Mouse (Mus musculus) intestine, embryonic 15.5 days (tissue): Measurements from ENCODE around the gene Nos1. TPM values are rescaled to one million over a fixed set of nuclear protein-coding genes. Genes with fewer than 3 reads are reported as not detected.
A peak's percentile ranks its signal among the peaks of the same experiment; 100 is the strongest.

Source experiments
- ATAC-seq: fragments of 200-750 bp; cut with Nextera tagmentation; 2 replicates; pipeline ENCODE4 v1.8.0; 2017; ENCODE audit warnings: moderate TSS enrichment, moderate library complexity
- H3K27ac ChIP-seq: fragments of 300-500 bp; sonication (generic); 2 replicates; pipeline ENCODE4 v1.5.1; 2015; ENCODE audit warnings: mild to moderate bottlenecking, inconsistent platforms
- H3K27me3 ChIP-seq: fragments of 300-500 bp; sonication (generic); replicated peaks from 2 replicates; pipeline ENCODE4 v1.6.1; 2015; ENCODE audit warnings: inconsistent platforms
- H3K36me3 ChIP-seq: fragments of 300-500 bp; sonication (generic); 2 replicates; pipeline ENCODE4 v1.6.1; 2015; ENCODE audit warnings: inconsistent platforms
- H3K4me1 ChIP-seq: fragments of 300-500 bp; sonication (generic); replicated peaks from 2 replicates; pipeline ENCODE4 v1.6.1; 2015; ENCODE audit warnings: inconsistent platforms
- H3K4me2 ChIP-seq: fragments of 300-500 bp; sonication (generic); replicated peaks from 2 replicates; pipeline ENCODE4 v1.6.1; 2015; ENCODE audit warnings: mild to moderate bottlenecking, inconsistent platforms
- H3K4me3 ChIP-seq: fragments of 300-500 bp; sonication (generic); replicated peaks from 2 replicates; pipeline ENCODE4 v1.5.1; 2015; ENCODE audit warnings: inconsistent platforms
- H3K9ac ChIP-seq: fragments of 300-500 bp; sonication (generic); 2 replicates; pipeline ENCODE4 v1.6.1; 2015; ENCODE audit warnings: inconsistent platforms
- H3K9me3 ChIP-seq: fragments of 300-500 bp; sonication (generic); 2 replicates; pipeline ENCODE4 v1.6.1; 2016; ENCODE audit warnings: inconsistent platforms
- WGBS: fragments of 180-500 bp; shearing (Covaris S2); methylation state at CpG from one replicate; pipeline ENCODE4 v1.1.7; 2015; 5-methylcytosine and 5-hydroxymethylcytosine counted together
- polyA plus RNA-seq: library from polyadenylated mRNA; unstranded; fragments of >200 nt; fragmentation: Nextera tagmentation; extraction: Ambion mirVana; gene quantifications from 2 replicates; pipeline ENCODE4 v1.2.1, GENCODE M21; 2015

The Nos1 gene
- polyA plus RNA-seq, 1 experiment from 2014 or later = 0.87 TPM

DNA sequence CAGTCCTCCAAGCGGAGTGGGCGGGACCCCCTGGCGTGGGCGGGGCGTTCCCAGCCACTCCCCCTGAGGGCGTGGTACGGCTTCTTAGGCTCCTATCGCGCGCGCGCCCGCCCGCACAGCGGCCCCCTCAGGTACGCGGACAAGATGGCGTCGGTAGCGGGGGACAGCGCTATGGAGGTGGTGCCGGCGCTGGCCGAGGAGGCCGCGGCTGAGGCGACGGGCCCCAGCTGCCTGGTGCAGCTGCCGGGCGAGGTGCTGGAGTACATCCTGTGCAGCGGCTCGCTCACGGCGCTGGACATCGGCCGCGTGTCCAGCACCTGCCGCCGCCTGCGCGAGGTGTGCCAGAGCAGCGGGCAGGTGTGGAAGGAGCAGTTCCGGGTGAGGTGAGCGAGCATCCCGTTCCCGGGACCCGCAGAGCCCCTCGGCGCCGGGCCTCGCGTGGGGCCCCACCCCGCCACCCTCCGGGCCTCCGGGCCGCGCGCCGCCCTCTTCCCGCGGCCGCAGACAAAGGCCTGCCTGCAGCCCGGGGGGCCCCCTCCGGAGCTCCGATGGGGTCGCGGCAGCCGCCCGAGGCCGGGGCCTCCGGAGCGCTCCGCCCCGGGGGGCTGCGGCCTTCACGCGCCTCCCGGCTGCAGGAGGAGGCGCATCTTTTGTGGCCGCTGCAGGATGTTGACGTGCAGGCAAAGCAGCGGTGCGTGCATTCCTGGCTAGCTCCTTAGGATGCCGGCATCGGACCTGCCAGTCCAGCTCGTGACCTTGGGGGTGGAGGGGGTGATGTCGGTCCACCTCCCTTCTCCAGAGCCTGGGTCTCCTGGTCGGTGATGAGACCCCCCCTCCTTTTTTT is 196.0 kb downstream of the Nos1 start, which contains the start of gene Fbxo21:
Gene Fbxo21, plus strand, starts transcription at position 74 of the 844 bp plus-strand sequence.
- Histone ChIP-seq H3K27me3 (no peaks in the 10 kb centered on the region), H3K27ac (peak within 1 kb of the TSS; percentile 77), H3K4me1 (peaks cover 30% of the 10 kb centered on the region), H3K9me3 (no peaks in the 10 kb centered on the region), H3K4me2 (peak within 1 kb of the TSS; percentile 83), H3K36me3 (peaks cover 6% of the 10 kb centered on the region; the same call in 1 of the 2 replicates), H3K9ac (peak within 1 kb of the TSS; percentile 94), H3K4me3 (peak within 1 kb of the TSS; percentile 100)
- ATAC-seq = peak; percentile 94
- under 1% methylated on average over 86 of the region's 88 CpGs for WGBS

DNA sequence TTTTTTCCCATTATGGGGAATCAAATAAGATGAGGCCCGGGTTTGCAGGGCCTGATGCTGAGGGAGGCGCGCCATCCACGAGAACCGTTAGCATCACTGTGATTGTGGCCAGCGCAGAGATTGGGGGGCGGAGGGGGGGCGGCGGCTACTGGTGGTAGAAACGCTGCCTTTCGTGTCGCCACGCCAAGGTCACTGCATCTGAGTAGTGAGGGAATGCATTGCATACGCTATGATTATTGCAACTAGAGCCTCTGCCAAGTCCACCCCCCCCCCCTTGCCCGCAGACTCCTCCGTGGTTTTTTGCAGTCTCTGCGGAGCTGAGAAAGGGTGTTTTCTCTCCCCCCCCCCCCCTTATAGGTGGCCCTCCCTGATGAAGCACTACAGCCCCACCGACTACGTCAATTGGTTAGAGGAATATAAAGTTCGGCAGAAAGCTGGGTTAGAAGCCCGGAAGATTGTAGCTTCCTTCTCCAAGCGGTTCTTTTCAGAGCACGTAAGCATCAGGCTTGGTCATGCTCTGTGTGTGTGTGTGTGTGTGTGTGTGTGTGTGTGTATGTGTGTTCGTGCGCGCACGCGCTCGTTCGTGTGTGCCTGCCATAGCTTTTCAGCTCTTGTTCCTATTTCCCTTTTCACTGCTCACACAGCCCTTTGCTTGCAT is 196.8 kb downstream of the Nos1 start:
- ATAC-seq = no peak
- peak overlapping the region; percentile 100 for H3K4me3 ChIP-seq
- no peaks in the 10 kb centered on the region for H3K9me3 ChIP-seq
- H3K27ac ChIP-seq = peak overlapping the region; percentile 48; the same call in 1 of the 2 replicates
- WGBS = 14% methylated on average over 29 of the region's 30 CpGs
- H3K36me3 ChIP-seq = peaks cover 6% of the 10 kb centered on the region; the same call in 1 of the 2 replicates
- H3K4me2 ChIP-seq = peak overlapping the region; percentile 83
- H3K27me3 ChIP-seq = no peaks in the 10 kb centered on the region
- H3K4me1 ChIP-seq = peaks cover 30% of the 10 kb centered on the region
- H3K9ac ChIP-seq = peak overlapping the region; percentile 94

DNA sequence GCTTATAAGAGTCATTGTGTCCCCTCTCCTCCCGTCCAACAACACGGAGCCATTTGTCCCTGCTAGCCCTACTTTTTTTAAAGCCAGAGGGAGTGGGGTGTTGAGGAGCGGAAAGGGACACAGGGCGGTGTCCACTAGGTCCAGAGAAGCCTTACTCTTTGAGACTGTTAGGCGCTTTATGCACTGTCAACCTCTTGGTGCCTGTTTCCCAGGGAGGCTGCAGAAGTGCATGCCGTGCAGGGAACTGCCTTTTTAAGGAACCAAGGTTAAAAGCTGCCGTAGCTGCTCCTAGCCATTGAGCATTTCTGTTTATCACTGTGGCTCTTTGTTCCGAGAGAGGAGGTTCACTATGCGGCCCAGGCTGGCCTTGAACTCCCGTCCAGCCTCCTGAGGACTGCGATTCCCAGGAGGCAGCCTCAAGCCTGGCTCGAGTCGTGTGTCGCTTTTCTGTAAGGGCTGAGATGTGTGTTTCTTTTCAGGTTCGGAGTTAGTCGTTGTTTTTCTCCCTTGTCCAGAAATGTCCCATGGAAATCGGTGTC is 197.4 kb downstream of the Nos1 start:
- Histone ChIP-seq H3K9ac (peak overlapping the region; percentile 94; the same call in 1 of the 2 replicates), H3K27ac (no peak overlapping the region), H3K27me3 (no peaks in the 10 kb centered on the region), H3K4me1 (peaks cover 30% of the 10 kb centered on the region), H3K36me3 (peaks cover 6% of the 10 kb centered on the region; the same call in 1 of the 2 replicates), H3K4me2 (peak overlapping the region; percentile 83), H3K9me3 (no peaks in the 10 kb centered on the region), H3K4me3 (peak overlapping the region; percentile 100)
- 48% methylated on average over 17 of the region's 17 CpGs for WGBS
- no peak for ATAC-seq

DNA sequence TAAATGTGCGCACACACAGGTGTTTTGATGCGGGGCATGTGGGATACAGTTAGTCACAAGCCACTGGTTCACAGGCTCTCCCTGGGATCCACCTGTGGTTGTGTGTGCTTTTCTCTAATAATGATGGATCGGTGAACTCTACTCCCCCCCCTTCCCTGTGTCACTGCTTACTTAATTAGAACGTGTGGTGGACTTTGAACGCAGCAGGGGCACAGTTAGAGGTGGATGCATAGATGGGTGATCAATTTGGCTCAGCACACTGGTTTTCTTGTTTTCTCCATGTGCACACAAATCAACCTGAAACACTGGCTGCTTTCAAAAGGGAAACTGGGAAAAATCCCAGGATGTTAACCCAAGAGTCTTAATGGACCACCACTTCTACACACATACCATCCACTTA is 198.2 kb downstream of the Nos1 start:
- 0 out of 2 replicates have a peak overlapping the region, but pooled peaks have one; percentile 83 for H3K4me2 ChIP-seq
- H3K9me3 ChIP-seq = no peaks in the 10 kb centered on the region
- no peak overlapping the region for H3K27ac ChIP-seq
- H3K36me3 ChIP-seq = peaks cover 6% of the 10 kb centered on the region
- H3K27me3 ChIP-seq = no peaks in the 10 kb centered on the region
- H3K4me1 ChIP-seq = peaks cover 30% of the 10 kb centered on the region
- 68% methylated on average over 5 of the region's 5 CpGs for WGBS
- H3K9ac ChIP-seq = no peak overlapping the region
- no peak for ATAC-seq
- no peak overlapping the region for H3K4me3 ChIP-seq

DNA sequence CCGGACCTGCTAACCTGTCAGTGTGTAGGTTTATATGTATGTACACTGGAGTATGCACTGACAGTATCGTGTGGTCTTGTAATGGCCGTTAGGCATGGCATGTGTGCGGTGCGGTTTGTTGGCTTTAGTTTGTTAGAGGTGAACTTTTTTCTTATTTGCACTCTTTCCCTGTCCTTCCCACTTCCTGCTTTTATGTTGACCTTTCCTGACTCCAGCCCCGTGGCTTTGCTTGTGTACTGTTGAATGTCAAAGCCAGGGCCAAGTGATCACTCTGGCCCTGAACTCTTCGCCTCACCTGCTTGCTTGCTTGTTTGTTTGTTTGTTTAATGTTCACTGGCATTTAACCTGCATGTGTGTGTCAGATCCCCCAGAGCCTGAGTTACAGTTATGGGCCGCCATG is 200.1 kb downstream of the Nos1 start:
- peaks cover 30% of the 10 kb centered on the region for H3K4me1 ChIP-seq
- no peak overlapping the region for H3K4me3 ChIP-seq
- no peak overlapping the region for H3K27ac ChIP-seq
- WGBS = 72% methylated on average over 8 of the region's 8 CpGs
- no peaks in the 10 kb centered on the region for H3K9me3 ChIP-seq
- no peak overlapping the region for H3K4me2 ChIP-seq
- no peaks in the 10 kb centered on the region for H3K27me3 ChIP-seq
- no peak overlapping the region for H3K9ac ChIP-seq
- ATAC-seq = no peak
- peaks cover 8% of the 10 kb centered on the region for H3K36me3 ChIP-seq

DNA sequence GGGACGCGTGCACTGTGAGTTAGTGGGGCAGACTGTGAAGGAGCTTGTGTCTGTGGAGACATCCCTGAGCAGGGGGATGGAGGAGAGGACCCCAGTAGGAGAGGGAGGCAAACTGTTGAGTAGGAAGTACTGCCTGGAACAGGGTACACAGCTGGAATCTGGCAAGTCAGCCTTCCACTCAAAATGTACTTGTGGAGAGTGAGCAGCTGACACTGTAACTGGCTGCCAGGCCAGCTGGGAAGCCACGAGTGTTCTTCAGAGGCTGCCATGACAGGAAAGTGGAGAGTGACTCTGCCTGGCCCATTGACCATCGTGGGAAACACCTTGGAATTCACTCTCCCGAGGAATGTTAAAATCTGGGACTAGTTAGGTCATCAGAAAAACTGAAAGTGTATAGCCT is 201.1 kb downstream of the Nos1 start:
- no peaks in the 10 kb centered on the region for H3K27me3 ChIP-seq
- 77% methylated on average over 5 of the region's 5 CpGs for WGBS
- no peak overlapping the region for H3K4me2 ChIP-seq
- peaks cover 27% of the 10 kb centered on the region for H3K4me1 ChIP-seq
- peaks cover 18% of the 10 kb centered on the region for H3K36me3 ChIP-seq
- no peaks in the 10 kb centered on the region for H3K9me3 ChIP-seq
- H3K4me3 ChIP-seq = no peak overlapping the region
- no peak overlapping the region for H3K9ac ChIP-seq
- no peak overlapping the region for H3K27ac ChIP-seq
- no peak for ATAC-seq

DNA sequence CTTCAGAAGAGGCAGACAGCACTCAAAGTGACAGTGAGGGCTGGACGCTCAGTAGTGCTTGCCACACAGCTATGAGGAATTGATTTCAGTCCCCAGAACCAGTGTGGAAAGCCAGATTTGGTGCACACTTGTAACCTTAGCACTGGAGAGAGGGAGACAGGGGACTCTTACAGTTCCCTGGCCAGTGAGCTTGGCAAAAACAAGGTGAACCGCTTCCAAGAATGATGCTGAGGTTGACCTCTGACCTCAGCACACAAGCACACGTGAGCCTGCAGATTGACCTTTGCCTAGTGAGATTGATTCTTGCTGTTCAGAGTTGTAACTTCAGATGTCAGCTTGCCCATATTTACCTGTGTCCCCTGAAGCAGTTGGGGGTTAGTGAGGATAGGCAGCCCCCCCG is 205.5 kb downstream of the Nos1 start:
- Histone ChIP-seq H3K36me3 (peaks cover 41% of the 10 kb centered on the region), H3K9me3 (no peaks in the 10 kb centered on the region), H3K27ac (no peak overlapping the region), H3K4me3 (no peak overlapping the region), H3K4me2 (no peak overlapping the region), H3K4me1 (no peaks in the 10 kb centered on the region), H3K9ac (no peak overlapping the region), H3K27me3 (no peaks in the 10 kb centered on the region)
- no peak for ATAC-seq
- 48% methylated on average over 4 of the region's 4 CpGs for WGBS

DNA sequence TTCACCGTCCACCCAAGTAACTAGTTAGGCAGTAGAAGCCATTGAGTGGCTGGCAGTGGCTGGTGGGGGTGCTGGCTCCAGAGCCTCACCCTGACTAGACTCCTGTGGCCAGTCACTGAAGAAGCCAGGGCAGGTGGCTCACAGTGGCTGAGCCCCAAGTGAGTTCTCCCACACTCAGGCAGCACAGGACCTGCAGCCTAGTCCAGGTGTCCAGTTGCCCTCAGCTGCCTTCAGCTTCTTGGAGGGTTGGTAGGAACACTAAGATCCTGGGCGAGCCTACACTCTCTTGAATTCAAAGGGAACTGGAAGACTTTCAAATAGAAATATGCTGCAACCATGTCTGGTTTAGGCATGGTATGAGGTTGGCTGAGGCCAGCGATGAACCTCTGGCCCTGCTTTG is 207.1 kb downstream of the Nos1 start:
- 95% methylated on average over 3 of the region's 3 CpGs for WGBS

DNA sequence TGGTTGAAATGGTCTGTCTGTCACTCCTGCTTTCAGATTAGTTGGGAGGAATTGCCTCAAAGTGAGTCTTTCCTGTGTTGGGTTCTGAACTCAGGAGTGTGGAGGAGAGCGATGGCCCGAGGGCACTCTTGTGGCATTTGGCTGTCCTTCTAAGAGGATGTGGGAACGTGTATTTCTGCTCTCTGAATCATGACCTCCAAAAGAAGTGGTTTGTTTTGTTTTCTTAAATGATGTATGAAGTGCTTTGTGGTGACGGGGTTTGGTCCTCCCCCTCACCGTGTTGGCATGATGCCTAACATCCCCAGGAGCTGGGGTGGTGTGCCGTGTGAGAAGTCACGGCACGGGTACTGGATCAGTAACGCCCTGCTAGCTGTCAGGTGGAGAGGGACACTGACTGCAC is 207.5 kb downstream of the Nos1 start:
- no peak for ATAC-seq
- Histone ChIP-seq H3K4me2 (no peak overlapping the region), H3K4me1 (no peaks in the 10 kb centered on the region), H3K36me3 (peaks cover 51% of the 10 kb centered on the region), H3K9ac (no peak overlapping the region), H3K4me3 (no peak overlapping the region), H3K27ac (no peak overlapping the region), H3K9me3 (no peaks in the 10 kb centered on the region), H3K27me3 (no peaks in the 10 kb centered on the region)
- 77% methylated on average over 9 of the region's 9 CpGs for WGBS

More for the DNA sequence above, 207.1 kb downstream of the Nos1 start:
- Histone ChIP-seq H3K4me2 (no peak overlapping the region), H3K27ac (no peak overlapping the region), H3K4me1 (no peaks in the 10 kb centered on the region), H3K27me3 (no peaks in the 10 kb centered on the region), H3K36me3 (peaks cover 51% of the 10 kb centered on the region), H3K9ac (no peak overlapping the region), H3K9me3 (no peaks in the 10 kb centered on the region), H3K4me3 (no peak overlapping the region)
- ATAC-seq = no peak

DNA sequence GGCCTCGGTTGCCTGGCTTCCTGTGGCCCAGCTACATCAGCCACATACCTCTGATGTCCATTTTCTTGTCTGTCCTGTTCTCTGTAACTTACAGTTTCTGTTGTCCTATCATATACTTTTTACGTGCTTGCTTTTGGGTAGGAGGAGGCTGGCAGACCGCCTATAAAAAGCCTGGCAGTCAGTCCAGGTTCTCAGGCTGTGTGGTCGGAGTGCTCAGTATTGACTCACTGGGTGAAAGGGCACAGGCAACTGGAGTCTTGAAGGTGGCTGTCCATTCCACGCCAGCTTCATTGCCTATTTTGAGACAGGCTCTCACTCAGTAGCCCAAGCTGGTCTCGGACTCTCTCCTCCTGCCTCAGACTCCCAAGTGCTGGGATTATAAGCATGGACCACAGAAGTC is 208.9 kb downstream of the Nos1 start:
- H3K4me3 ChIP-seq = no peak overlapping the region
- no peak overlapping the region for H3K9ac ChIP-seq
- no peak overlapping the region for H3K4me2 ChIP-seq
- no peaks in the 10 kb centered on the region for H3K4me1 ChIP-seq
- WGBS = 89% methylated on average over 6 of the region's 6 CpGs
- no peak for ATAC-seq
- no peaks in the 10 kb centered on the region for H3K9me3 ChIP-seq
- H3K27me3 ChIP-seq = no peaks in the 10 kb centered on the region
- no peak overlapping the region for H3K27ac ChIP-seq
- peaks cover 58% of the 10 kb centered on the region for H3K36me3 ChIP-seq

DNA sequence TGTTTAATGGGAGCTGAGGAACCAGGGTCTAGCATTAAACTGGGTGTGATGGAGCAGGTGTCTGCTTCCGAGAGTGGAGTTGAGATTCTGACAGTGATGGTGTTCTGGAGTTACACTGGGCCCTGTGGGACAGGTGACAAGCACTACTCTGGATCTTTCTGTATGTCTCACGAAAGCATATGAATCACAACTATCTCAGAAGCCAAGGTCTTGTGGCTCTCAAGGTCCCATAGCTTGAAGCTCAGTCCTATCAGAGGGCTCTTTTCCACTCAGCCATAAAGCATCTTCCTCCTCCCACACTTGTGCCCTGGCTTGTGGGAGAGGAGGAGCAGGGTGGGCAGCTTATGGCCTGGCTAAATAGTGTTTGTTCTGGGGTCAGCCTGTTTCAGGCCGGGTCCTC is 210.1 kb downstream of the Nos1 start:
- H3K9ac ChIP-seq = no peak overlapping the region
- H3K9me3 ChIP-seq = no peaks in the 10 kb centered on the region
- H3K27me3 ChIP-seq = no peaks in the 10 kb centered on the region
- peaks cover 61% of the 10 kb centered on the region for H3K36me3 ChIP-seq
- no peak overlapping the region for H3K4me3 ChIP-seq
- no peaks in the 10 kb centered on the region for H3K4me1 ChIP-seq
- H3K4me2 ChIP-seq = no peak overlapping the region
- no peak overlapping the region for H3K27ac ChIP-seq
- no peak for ATAC-seq
- WGBS = 88% methylated on average over 3 of the region's 3 CpGs

DNA sequence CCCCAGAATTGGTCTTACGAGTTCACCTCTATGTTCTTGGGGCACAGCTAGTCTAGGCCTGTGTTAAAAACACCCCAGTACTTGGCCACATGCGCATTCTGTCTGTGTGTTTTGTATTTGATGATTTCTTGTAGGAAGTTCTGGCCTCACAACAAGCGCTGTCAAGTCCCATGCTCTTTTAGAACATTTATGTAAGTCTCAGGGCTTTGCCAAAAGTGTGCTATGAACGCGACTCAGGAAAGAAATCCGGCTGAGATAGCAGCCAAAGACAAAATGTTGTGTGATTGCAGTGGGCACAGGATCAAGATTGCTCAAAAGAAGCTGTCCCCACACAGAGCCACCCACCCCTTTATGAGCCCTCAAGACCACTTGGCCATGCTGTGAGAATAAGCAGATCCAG is 212.7 kb downstream of the Nos1 start:
- H3K27me3 ChIP-seq = no peaks in the 10 kb centered on the region
- H3K9me3 ChIP-seq = no peaks in the 10 kb centered on the region
- no peak overlapping the region for H3K4me3 ChIP-seq
- H3K4me1 ChIP-seq = peaks cover 14% of the 10 kb centered on the region
- ATAC-seq = no peak
- H3K4me2 ChIP-seq = no peak overlapping the region
- WGBS = 89% methylated on average over 6 of the region's 6 CpGs
- H3K36me3 ChIP-seq = peaks cover 59% of the 10 kb centered on the region
- no peak overlapping the region for H3K27ac ChIP-seq
- H3K9ac ChIP-seq = no peak overlapping the region
